Mouse (Mus musculus): ENCODE data around the gene Plpp7. TPM values are rescaled to one million over a fixed set of nuclear protein-coding genes. Genes with fewer than 3 reads are reported as not detected.

The Plpp7 gene
- polyA plus RNA-seq, 1 experiment, result 2.2 TPM

GRCm38 (mm10) chr2:32096122-32096420 is 743 bp downstream of the Plpp7 start:
- 77% methylated on average over 10 of the region's 10 CpGs for whole genome bisulfite sequencing
- Histone ChIP-seq H3K4me1 (ENCODE audit: control insufficient read depth, insufficient read depth, insufficient read length, low read length) (peaks cover 9% of the 10 kb centered on the region; the same call in 1 of the 2 replicates), H3K4me3 (ENCODE audit: low read depth, low read length) (peak overlapping the region; percentile 49), H3K27ac (ENCODE audit: insufficient read depth, low read depth, low read length) (no peak overlapping the region), H3K27me3 (ENCODE audit: control insufficient read depth, insufficient read depth, low read length) (no peaks in the 10 kb centered on the region), H3K36me3 (ENCODE audit: control insufficient read depth, insufficient read depth, low read length) (no peaks in the 10 kb centered on the region)
- no peak for TF ChIP-seq CTCF (IDR thresholded peaks at IDR 0.05; ENCODE audit: extremely low read depth, insufficient read length, insufficient replicate concordance, low read depth, low read length)
- no peak for TF ChIP-seq POLR2A (IDR thresholded peaks at IDR 0.05; ENCODE audit: low read depth, low read length)

DNA sequence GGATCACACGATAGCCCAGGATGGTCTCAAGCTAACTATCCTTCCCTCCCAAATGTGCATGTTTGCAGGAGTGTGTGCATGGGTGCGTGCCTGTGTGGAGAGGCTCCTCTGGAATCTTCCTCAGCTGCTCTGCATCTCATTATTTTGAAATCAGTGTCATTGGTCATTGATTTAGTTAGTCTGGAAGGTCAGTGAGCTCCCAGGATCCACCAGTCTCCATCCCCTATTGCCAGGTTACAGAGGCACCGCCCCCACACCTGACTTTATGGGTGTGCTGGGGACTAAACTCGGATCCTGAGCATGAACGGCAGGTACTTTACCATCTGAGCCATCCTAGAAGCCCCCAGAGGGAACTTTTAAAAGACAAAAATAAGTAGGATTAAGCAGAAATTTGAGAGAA is 7.6 kb downstream of the Plpp7 start:
- Histone ChIP-seq H3K27ac (ENCODE audit: insufficient read depth, low read depth, low read length) (no peak overlapping the region), H3K36me3 (ENCODE audit: control insufficient read depth, insufficient read depth, low read length) (no peaks in the 10 kb centered on the region), H3K4me3 (ENCODE audit: low read depth, low read length) (no peak overlapping the region), H3K4me1 (ENCODE audit: control insufficient read depth, insufficient read depth, insufficient read length, low read length) (no peaks in the 10 kb centered on the region), H3K27me3 (ENCODE audit: control insufficient read depth, insufficient read depth, low read length) (no peaks in the 10 kb centered on the region)
- TF ChIP-seq POLR2A (IDR thresholded peaks at IDR 0.05; ENCODE audit: low read depth, low read length) (no peak), CTCF (IDR thresholded peaks at IDR 0.05; ENCODE audit: extremely low read depth, insufficient read length, insufficient replicate concordance, low read depth, low read length) (no peak)
- WGBS, result 51% methylated on average over 5 of the region's 5 CpGs

DNA sequence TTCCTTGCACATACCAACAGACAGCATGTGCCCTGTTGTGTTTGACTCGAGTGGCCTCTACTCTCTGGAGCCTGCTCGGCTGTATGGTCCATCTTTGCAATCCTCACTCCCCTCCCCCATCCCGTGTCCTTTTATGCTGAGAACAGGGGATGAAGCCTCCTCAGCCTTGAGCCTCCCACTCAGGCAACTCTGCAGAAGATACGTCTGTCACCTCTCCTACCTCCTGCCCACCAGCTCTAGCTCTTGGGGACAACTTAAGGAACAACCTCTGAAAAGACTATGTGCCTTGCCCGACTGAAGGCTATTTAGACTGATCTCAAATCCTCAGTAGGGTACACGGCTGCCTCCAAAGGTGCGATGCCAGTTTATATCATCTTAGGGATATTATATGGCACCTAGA is 8.2 kb downstream of the Plpp7 start:
- TF ChIP-seq CTCF (IDR thresholded peaks at IDR 0.05; ENCODE audit: extremely low read depth, insufficient read length, insufficient replicate concordance, low read depth, low read length) (no peak), POLR2A (IDR thresholded peaks at IDR 0.05; ENCODE audit: low read depth, low read length) (no peak)
- 74% methylated on average over 7 of the region's 7 CpGs for WGBS
- H3K4me1 ChIP-seq (ENCODE audit: control insufficient read depth, insufficient read depth, insufficient read length, low read length), result no peaks in the 10 kb centered on the region
- H3K27me3 ChIP-seq (ENCODE audit: control insufficient read depth, insufficient read depth, low read length), result no peaks in the 10 kb centered on the region
- H3K36me3 ChIP-seq (ENCODE audit: control insufficient read depth, insufficient read depth, low read length), result no peaks in the 10 kb centered on the region
- no peak overlapping the region for H3K4me3 ChIP-seq (ENCODE audit: low read depth, low read length)
- no peak overlapping the region for H3K27ac ChIP-seq (ENCODE audit: insufficient read depth, low read depth, low read length)

DNA sequence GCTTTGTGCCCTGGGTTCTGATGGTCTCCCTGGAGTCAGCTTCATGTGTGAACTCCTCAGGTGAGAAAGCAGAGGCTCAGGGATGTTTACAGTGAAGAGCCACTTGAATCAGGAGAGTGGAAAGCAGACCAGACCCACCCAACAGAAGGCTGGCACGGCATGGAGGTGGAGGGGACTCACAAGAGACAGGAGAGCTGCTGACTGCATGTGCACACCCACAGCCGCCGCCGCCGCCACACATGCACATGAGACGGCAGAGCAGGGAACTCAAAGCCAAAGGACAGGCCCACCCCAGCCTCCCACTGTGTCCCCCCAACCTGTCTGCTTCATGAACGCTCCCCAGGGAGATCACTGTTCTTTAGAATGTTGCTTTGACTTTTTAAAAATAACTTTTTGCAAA is 8.8 kb downstream of the Plpp7 start:
- H3K4me1 ChIP-seq (ENCODE audit: control insufficient read depth, insufficient read depth, insufficient read length, low read length), result no peaks in the 10 kb centered on the region
- no peak overlapping the region for H3K4me3 ChIP-seq (ENCODE audit: low read depth, low read length)
- H3K27me3 ChIP-seq (ENCODE audit: control insufficient read depth, insufficient read depth, low read length), result no peaks in the 10 kb centered on the region
- TF ChIP-seq POLR2A (IDR thresholded peaks at IDR 0.05; ENCODE audit: low read depth, low read length) (no peak), CTCF (IDR thresholded peaks at IDR 0.05; ENCODE audit: extremely low read depth, insufficient read length, insufficient replicate concordance, low read depth, low read length) (no peak)
- H3K27ac ChIP-seq (ENCODE audit: insufficient read depth, low read depth, low read length), result no peak overlapping the region
- H3K36me3 ChIP-seq (ENCODE audit: control insufficient read depth, insufficient read depth, low read length), result no peaks in the 10 kb centered on the region
- WGBS, result 87% methylated on average over 7 of the region's 7 CpGs

GRCm38 (mm10) chr2:32105117-32105913 is 10.0 kb downstream of the Plpp7 start:
- H3K27ac ChIP-seq (ENCODE audit: insufficient read depth, low read depth, low read length), result no peak overlapping the region
- no peak overlapping the region for H3K4me3 ChIP-seq (ENCODE audit: low read depth, low read length)
- no peaks in the 10 kb centered on the region for H3K4me1 ChIP-seq (ENCODE audit: control insufficient read depth, insufficient read depth, insufficient read length, low read length)
- WGBS, result 82% methylated on average over 16 of the region's 16 CpGs
- TF ChIP-seq CTCF (IDR thresholded peaks at IDR 0.05; ENCODE audit: extremely low read depth, insufficient read length, insufficient replicate concordance, low read depth, low read length) (no peak), POLR2A (IDR thresholded peaks at IDR 0.05; ENCODE audit: low read depth, low read length) (no peak)
- no peaks in the 10 kb centered on the region for H3K27me3 ChIP-seq (ENCODE audit: control insufficient read depth, insufficient read depth, low read length)
- no peaks in the 10 kb centered on the region for H3K36me3 ChIP-seq (ENCODE audit: control insufficient read depth, insufficient read depth, low read length)

- WGBS, result 78% methylated on average over 7 of the region's 7 CpGs
- no peak for TF ChIP-seq CTCF (IDR thresholded peaks at IDR 0.05; ENCODE audit: extremely low read depth, insufficient read length, insufficient replicate concordance, low read depth, low read length)
- TF ChIP-seq POLR2A (IDR thresholded peaks at IDR 0.05; ENCODE audit: low read depth, low read length), result no peak
- H3K4me3 ChIP-seq (ENCODE audit: low read depth, low read length), result no peak overlapping the region
- H3K36me3 ChIP-seq (ENCODE audit: control insufficient read depth, insufficient read depth, low read length), result no peaks in the 10 kb centered on the region
- no peak overlapping the region for H3K27ac ChIP-seq (ENCODE audit: insufficient read depth, low read depth, low read length)
- H3K27me3 ChIP-seq (ENCODE audit: control insufficient read depth, insufficient read depth, low read length), result no peaks in the 10 kb centered on the region
- no peaks in the 10 kb centered on the region for H3K4me1 ChIP-seq (ENCODE audit: control insufficient read depth, insufficient read depth, insufficient read length, low read length)
Observed at GRCm38 (mm10) chr2:32105930-32106329, 10.6 kb downstream of the Plpp7 start.

- Histone ChIP-seq H3K4me3 (ENCODE audit: low read depth, low read length) (no peak overlapping the region), H3K27me3 (ENCODE audit: control insufficient read depth, insufficient read depth, low read length) (no peaks in the 10 kb centered on the region), H3K4me1 (ENCODE audit: control insufficient read depth, insufficient read depth, insufficient read length, low read length) (no peaks in the 10 kb centered on the region), H3K27ac (ENCODE audit: insufficient read depth, low read depth, low read length) (no peak overlapping the region), H3K36me3 (ENCODE audit: control insufficient read depth, insufficient read depth, low read length) (no peaks in the 10 kb centered on the region)
- no peak for TF ChIP-seq CTCF (IDR thresholded peaks at IDR 0.05; ENCODE audit: extremely low read depth, insufficient read length, insufficient replicate concordance, low read depth, low read length)
- WGBS, result 100% methylated on average over 1 of the region's 1 CpGs
Observed at GRCm38 (mm10) chr2:32111268-32111667, 15.9 kb downstream of the Plpp7 start.
